Mouse (Mus musculus) MEL (cell line): Measurements from ENCODE around the gene Cdc20. TPM values are rescaled to one million over a fixed set of nuclear protein-coding genes. Genes with fewer than 3 reads are reported as not detected.

ENCODE experiments used
- DNase-seq: peaks from one replicate; pipeline ENCODE4 v3.0.0; 2011; ENCODE audit warnings: low read depth, low spot score
- H3K27ac ChIP-seq: 2 replicates; pipeline ENCODE4 v1.5.1; 2012; ENCODE audit warnings: low read depth, mild to moderate bottlenecking, control low read depth, low read length, moderate library complexity; ENCODE audit not compliant: control insufficient read depth
- H3K27me3 ChIP-seq, 2 experiments: fragments of 150-350 bp in 1 of 2; sonication (generic) in 1 of 2; 2 replicates each; pipeline ENCODE4 v1.6.1; 2012; ENCODE audit warnings: low read length in 2 of 2, mild to moderate bottlenecking in 2 of 2, improper control_type of control experiment in 1 of 2, moderate library complexity in 1 of 2; ENCODE audit not compliant: insufficient read depth in 2 of 2, control insufficient read depth in 1 of 2
- H3K36me3 ChIP-seq, 2 experiments: 2 replicates each; pipeline ENCODE4 v1.6.1; 2012 to 2014; ENCODE audit warnings: low read length in 2 of 2, improper control_type of control experiment in 1 of 2, inconsistent platforms in 1 of 2, mild to moderate bottlenecking in 1 of 2; ENCODE audit not compliant: insufficient read depth in 2 of 2, control insufficient read depth in 1 of 2
- H3K4me1 ChIP-seq, 2 experiments: fragments of 150-350 bp in 1 of 2; sonication (generic) in 1 of 2; 2 replicates each; pipeline ENCODE4 v1.6.1; 2012; ENCODE audit warnings: low read length in 2 of 2, improper control_type of control experiment in 1 of 2, mild to moderate bottlenecking in 1 of 2; ENCODE audit not compliant: insufficient read depth in 2 of 2, control insufficient read depth in 1 of 2
- H3K4me3 ChIP-seq, 2 experiments: fragments of 150-350 bp in 1 of 2; sonication (generic) in 1 of 2; 2 replicates each; pipeline ENCODE4 v1.5.1; 2012; ENCODE audit warnings: low read depth in 2 of 2, low read length in 2 of 2, mild to moderate bottlenecking in 2 of 2, moderate library complexity in 2 of 2, control low read depth in 1 of 2, improper control_type of control experiment in 1 of 2; ENCODE audit not compliant: control insufficient read depth in 1 of 2, insufficient read depth in 1 of 2
- H3K79me2 ChIP-seq: 2 replicates; pipeline ENCODE4 v1.6.1; 2012; ENCODE audit warnings: mild to moderate bottlenecking, low read length, moderate library complexity; ENCODE audit not compliant: control insufficient read depth, poor library complexity, insufficient read depth
- H3K9ac ChIP-seq: 2 replicates; pipeline ENCODE4 v1.6.1; 2012; ENCODE audit warnings: low read depth, mild to moderate bottlenecking, control low read depth, low read length, moderate library complexity; ENCODE audit not compliant: control insufficient read depth, poor library complexity, severe bottlenecking
- H3K9me3 ChIP-seq: fragments of 150-350 bp; sonication (generic); replicated peaks from 2 replicates; pipeline ENCODE4 v1.6.1; 2012; ENCODE audit warnings: mild to moderate bottlenecking, low read length, improper control_type of control experiment, moderate library complexity; ENCODE audit not compliant: insufficient read depth
- BHLHE40 ChIP-seq: IDR thresholded peaks from 2 replicates; pipeline ENCODE4 v1.6.1; 2012; ENCODE audit warnings: low read depth, mild to moderate bottlenecking, inconsistent platforms, low read length, improper control_type of control experiment, borderline replicate concordance
- ELF1 ChIP-seq: IDR thresholded peaks from 2 replicates; pipeline ENCODE4 v1.6.1; 2014; ENCODE audit warnings: low read depth, mild to moderate bottlenecking, inconsistent platforms, low read length, improper control_type of control experiment, moderate library complexity
- ETS1 ChIP-seq: IDR thresholded peaks from 2 replicates; pipeline ENCODE4 v1.6.1; 2012; ENCODE audit warnings: low read depth, mild to moderate bottlenecking, inconsistent platforms, low read length, improper control_type of control experiment, moderate library complexity
- GABPA ChIP-seq: IDR thresholded peaks from 2 replicates; pipeline ENCODE4 v1.6.1; 2012; ENCODE audit warnings: low read depth, mild to moderate bottlenecking, inconsistent platforms, low read length, improper control_type of control experiment, moderate library complexity
- MAFK ChIP-seq: IDR thresholded peaks from 2 replicates; pipeline ENCODE4 v1.6.1; 2011; ENCODE audit warnings: low read depth, mild to moderate bottlenecking, low read length, improper control_type of control experiment, borderline replicate concordance
- MEF2A ChIP-seq: IDR thresholded peaks from 2 replicates; pipeline ENCODE4 v1.6.1; 2014; ENCODE audit warnings: low read depth, mild to moderate bottlenecking, inconsistent platforms, low read length, improper control_type of control experiment; ENCODE audit not compliant: poor library complexity, insufficient replicate concordance, severe bottlenecking; ENCODE audit errors: extremely low read depth
- MXI1 ChIP-seq: IDR thresholded peaks from 2 replicates; pipeline ENCODE4 v1.6.1; 2011; ENCODE audit warnings: mild to moderate bottlenecking, low read depth, low read length, improper control_type of control experiment
- MYC ChIP-seq: IDR thresholded peaks from 2 replicates; pipeline ENCODE4 v1.6.1; 2011; ENCODE audit warnings: low read depth, mild to moderate bottlenecking, low read length, improper control_type of control experiment, moderate library complexity
- NELFE ChIP-seq: IDR thresholded peaks from 2 replicates; pipeline ENCODE4 v1.6.1; 2011; ENCODE audit warnings: low read depth, low read length, improper control_type of control experiment
- NRF1 ChIP-seq: IDR thresholded peaks from 2 replicates; pipeline ENCODE4 v1.6.1; 2014; ENCODE audit warnings: low read depth, mild to moderate bottlenecking, inconsistent platforms, low read length, improper control_type of control experiment, moderate library complexity; ENCODE audit not compliant: poor library complexity, insufficient read depth, severe bottlenecking
- RCOR1 ChIP-seq: IDR thresholded peaks from 2 replicates; pipeline ENCODE4 v1.6.1; 2012; ENCODE audit warnings: low read depth, mild to moderate bottlenecking, inconsistent platforms, low read length, improper control_type of control experiment
- SIN3A ChIP-seq: IDR thresholded peaks from 2 replicates; pipeline ENCODE4 v1.6.1; 2012; ENCODE audit warnings: low read length, improper control_type of control experiment, inconsistent platforms
- TBP ChIP-seq: IDR thresholded peaks from 2 replicates; pipeline ENCODE4 v1.8.0; 2011; ENCODE audit warnings: low read depth, low read length, improper control_type of control experiment
- USF1 ChIP-seq: IDR thresholded peaks from 2 replicates; pipeline ENCODE4 v1.6.1; 2014; ENCODE audit warnings: low read depth, mild to moderate bottlenecking, inconsistent platforms, low read length, improper control_type of control experiment, moderate library complexity
- ZC3H11A ChIP-seq: IDR thresholded peaks from 2 replicates; pipeline ENCODE4 v1.6.1; 2012; ENCODE audit warnings: low read depth, mild to moderate bottlenecking, inconsistent platforms, low read length, improper control_type of control experiment
- polyA plus RNA-seq, 2 experiments: library from polyadenylated mRNA; stranded (reverse) in 1 of 2; unstranded in 1 of 2; fragments of >175 nt in 1 of 2; fragments of >200 nt in 1 of 2; gene quantifications; 2 replicates each; pipeline versions ENCODE4 v1.2.1 to v1.2.4; 2012; ENCODE audit warnings: low replicate concordance in 2 of 2, low read depth in 1 of 2; ENCODE audit not compliant: insufficient read length in 2 of 2, insufficient read depth in 1 of 2, missing spikeins in 1 of 2
- total RNA-seq: library from RNA; depleted of rRNA; stranded (reverse); fragments of 300-350 nt; gene quantifications from 2 replicates; pipeline ENCODE4 v1.2.3, GENCODE M21; 2012

Cdc20 gene
- total and polyA plus RNA-seq, 3 experiments = 189 to 247 TPM; not detected in 1

GRCm38 (mm10) chr4:118401918-118402317, 35.2 kb downstream of the Cdc20 start:
- DNase-seq = no peak
- Histone ChIP-seq H3K27me3 (no peaks in the 10 kb centered on the region), H3K4me1 (no peaks in the 10 kb centered on the region), H3K36me3 (peaks cover 0 to 4% of the 10 kb centered on the region in 2 experiments; a peak in 2 of 4 replicates), H3K27ac (no peak overlapping the region), H3K79me2 (no peaks in the 10 kb centered on the region), H3K4me3 (no peak overlapping the region), H3K9me3 (no peaks in the 10 kb centered on the region), H3K9ac (no peak overlapping the region)
- no peak for TF ChIP-seq GABPA
- TF ChIP-seq NELFE = no peak
- TF ChIP-seq NRF1 = no peak
- no peak for TF ChIP-seq BHLHE40
- no peak for TF ChIP-seq MYC
- TF ChIP-seq ZC3H11A = no peak
- TF ChIP-seq RCOR1 = no peak
- TF ChIP-seq ETS1 = no peak
- TF ChIP-seq USF1 = no peak
- no peak for TF ChIP-seq MAFK
- no peak for TF ChIP-seq ELF1

- Histone ChIP-seq H3K9me3 (no peaks in the 10 kb centered on the region), H3K4me3 (no peak overlapping the region), H3K36me3 (peaks cover 0 to 4% of the 10 kb centered on the region in 2 experiments; a peak in 2 of 4 replicates), H3K9ac (no peak overlapping the region), H3K79me2 (no peaks in the 10 kb centered on the region), H3K27me3 (no peaks in the 10 kb centered on the region), H3K4me1 (no peaks in the 10 kb centered on the region), H3K27ac (no peak overlapping the region)
- no peak for TF ChIP-seq TBP
- DNase-seq = no peak
Measured at GRCm38 (mm10) chr4:118401421-118401820, 35.7 kb downstream of the Cdc20 start.

GRCm38 (mm10) chr4:118398400-118398799, 38.8 kb downstream of the Cdc20 start:
- H3K79me2 ChIP-seq = no peaks in the 10 kb centered on the region
- H3K9me3 ChIP-seq = no peaks in the 10 kb centered on the region
- H3K27me3 ChIP-seq = no peaks in the 10 kb centered on the region
- no peak overlapping the region for H3K27ac ChIP-seq
- peaks cover 4 to 12% of the 10 kb centered on the region in 2 experiments for H3K36me3 ChIP-seq
- DNase-seq = no peak
- no peak overlapping the region for H3K9ac ChIP-seq
- no peak overlapping the region for H3K4me3 ChIP-seq
- TF ChIP-seq RCOR1 (no peak), ETS1 (no peak), SIN3A (no peak), MXI1 (no peak), MEF2A (no peak), USF1 (no peak)
- peaks cover 8 to 9% of the 10 kb centered on the region in 2 experiments for H3K4me1 ChIP-seq
